Mouse (Mus musculus): ENCODE data around the gene Wnt9a. TPM values are rescaled to one million over a fixed set of nuclear protein-coding genes. Genes with fewer than 3 reads are reported as not detected.

Wnt9a gene
- polyA plus RNA-seq, 1 experiment from 2014 or later: 1.6 TPM

DNA sequence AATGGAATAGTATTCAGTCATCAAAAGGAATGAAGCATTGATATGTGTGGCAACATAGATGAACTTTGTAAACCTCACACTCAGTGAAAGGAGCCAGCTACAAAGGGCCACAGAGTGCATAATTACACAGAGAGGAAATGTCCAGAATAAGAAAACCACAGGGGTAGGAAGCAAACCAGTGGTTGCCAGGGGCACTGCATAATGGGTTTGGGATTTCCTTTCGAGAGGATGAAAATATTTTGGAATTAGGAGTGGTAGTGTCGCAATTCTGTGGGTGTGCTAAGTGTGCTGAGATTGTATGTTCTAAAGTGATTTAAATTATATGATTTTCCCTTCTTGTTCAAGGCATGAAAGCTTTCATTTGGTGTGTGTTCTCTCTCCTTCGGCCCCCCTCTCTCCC lies 32.5 kb upstream of the Wnt9a start:
- Histone ChIP-seq H3K4me1 (ENCODE audit: insufficient read depth, low read length) (no peaks in the 10 kb centered on the region), H3K4me3 (ENCODE audit: low read length) (no peak overlapping the region), H3K4me2 (replicated peaks; ENCODE audit: low read depth, low read length) (no peak overlapping the region), H3K27ac (ENCODE audit: low read length) (no peak overlapping the region), H3K9me3 (ENCODE audit: low read length) (no peaks in the 10 kb centered on the region), H3K9ac (replicated peaks; ENCODE audit: low read length) (no peak overlapping the region), H3K27me3 (ENCODE audit: insufficient read depth, low read length) (no peaks in the 10 kb centered on the region; the same call in 1 of the 2 replicates), H3K36me3 (ENCODE audit: insufficient read depth, low read length) (no peaks in the 10 kb centered on the region)
- ATAC-seq (ENCODE audit: low FRiP score, low TSS enrichment): no peak
- 84% methylated on average over 3 of the region's 3 CpGs for WGBS

DNA sequence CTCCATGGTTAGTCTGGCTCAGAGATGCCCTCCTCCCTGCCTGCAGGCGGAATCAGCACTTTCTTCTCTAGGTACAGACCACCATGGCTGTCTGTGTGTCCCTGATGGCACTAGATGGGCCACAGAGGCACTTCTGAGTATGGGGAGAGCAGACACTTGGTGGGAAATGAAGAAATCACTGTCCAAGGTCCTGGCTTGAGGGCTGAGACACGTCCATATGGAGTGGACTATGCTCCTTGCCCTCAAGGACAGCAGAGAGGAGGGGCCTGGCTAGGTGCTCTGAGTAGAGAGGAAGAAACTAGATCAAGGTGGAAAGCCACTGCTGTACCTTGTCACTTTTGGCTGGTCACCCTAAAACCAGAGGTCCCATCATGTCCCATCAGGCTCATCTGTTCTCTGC lies 29.9 kb upstream of the Wnt9a start:
- WGBS: 30% methylated on average over 2 of the region's 2 CpGs
- H3K9ac ChIP-seq (replicated peaks; ENCODE audit: low read length): no peak overlapping the region
- no peak overlapping the region for H3K27ac ChIP-seq (ENCODE audit: low read length)
- no peak overlapping the region for H3K4me2 ChIP-seq (replicated peaks; ENCODE audit: low read depth, low read length)
- no peak overlapping the region for H3K4me3 ChIP-seq (ENCODE audit: low read length)
- no peaks in the 10 kb centered on the region for H3K4me1 ChIP-seq (ENCODE audit: insufficient read depth, low read length)
- no peak for ATAC-seq (ENCODE audit: low FRiP score, low TSS enrichment)
- H3K9me3 ChIP-seq (ENCODE audit: low read length): no peaks in the 10 kb centered on the region
- H3K27me3 ChIP-seq (ENCODE audit: insufficient read depth, low read length): no peaks in the 10 kb centered on the region; the same call in 1 of the 2 replicates
- no peaks in the 10 kb centered on the region for H3K36me3 ChIP-seq (ENCODE audit: insufficient read depth, low read length)

DNA sequence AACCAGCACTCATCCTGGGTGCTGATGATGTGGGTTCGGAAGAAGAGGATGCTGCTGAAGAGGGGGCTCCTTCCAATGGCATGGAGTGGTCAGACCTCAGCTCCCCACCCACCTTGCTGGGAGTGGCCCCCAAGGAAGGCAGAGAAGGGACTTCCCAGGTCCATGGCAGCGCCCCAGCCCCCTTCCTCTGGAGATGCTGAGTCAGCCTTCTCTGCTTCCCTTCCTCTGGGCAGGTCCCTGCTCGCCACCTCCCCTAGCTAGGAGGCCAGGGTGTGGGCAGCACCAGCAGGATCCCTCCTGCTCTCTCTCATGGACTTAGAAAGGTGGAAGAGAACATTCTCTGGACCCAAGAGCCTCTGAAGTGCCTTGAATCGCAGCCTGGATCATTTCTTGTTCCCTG lies 28.7 kb upstream of the Wnt9a start:
- no peak for ATAC-seq (ENCODE audit: low FRiP score, low TSS enrichment)
- Histone ChIP-seq H3K4me3 (ENCODE audit: low read length) (no peak overlapping the region), H3K27ac (ENCODE audit: low read length) (no peak overlapping the region), H3K27me3 (ENCODE audit: insufficient read depth, low read length) (peaks cover 4% of the 10 kb centered on the region; the same call in 1 of the 2 replicates), H3K9ac (replicated peaks; ENCODE audit: low read length) (no peak overlapping the region), H3K36me3 (ENCODE audit: insufficient read depth, low read length) (no peaks in the 10 kb centered on the region), H3K4me2 (replicated peaks; ENCODE audit: low read depth, low read length) (no peak overlapping the region), H3K4me1 (ENCODE audit: insufficient read depth, low read length) (no peaks in the 10 kb centered on the region), H3K9me3 (ENCODE audit: low read length) (no peaks in the 10 kb centered on the region)
- 68% methylated on average over 4 of the region's 4 CpGs for WGBS

DNA sequence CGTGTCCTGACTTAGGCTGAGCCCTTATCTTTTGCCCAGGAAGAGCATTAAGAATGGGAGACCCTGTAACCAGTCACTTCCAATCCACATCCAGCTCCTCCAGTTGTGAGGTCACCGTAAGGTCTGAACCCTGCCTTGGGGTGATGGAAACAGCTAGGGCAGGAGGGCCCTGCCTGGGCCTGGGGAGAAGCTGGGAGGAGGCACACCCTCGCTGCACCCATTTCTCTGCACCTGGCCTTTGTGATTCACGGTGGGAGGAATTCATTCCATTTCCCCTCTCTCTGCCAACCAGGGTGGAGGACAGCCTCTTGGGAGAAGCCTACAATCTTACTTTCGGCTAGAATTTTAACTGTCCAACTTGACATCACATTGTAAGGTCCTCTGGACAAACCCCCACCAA lies 24.6 kb upstream of the Wnt9a start:
- Histone ChIP-seq H3K9ac (replicated peaks; ENCODE audit: low read length) (no peak overlapping the region), H3K4me2 (replicated peaks; ENCODE audit: low read depth, low read length) (no peak overlapping the region), H3K36me3 (ENCODE audit: insufficient read depth, low read length) (no peaks in the 10 kb centered on the region), H3K27me3 (ENCODE audit: insufficient read depth, low read length) (peaks cover 29% of the 10 kb centered on the region), H3K4me1 (ENCODE audit: insufficient read depth, low read length) (no peaks in the 10 kb centered on the region), H3K4me3 (ENCODE audit: low read length) (no peak overlapping the region), H3K27ac (ENCODE audit: low read length) (no peak overlapping the region), H3K9me3 (ENCODE audit: low read length) (no peaks in the 10 kb centered on the region)
- 72% methylated on average over 5 of the region's 5 CpGs for WGBS
- no peak for ATAC-seq (ENCODE audit: low FRiP score, low TSS enrichment)

DNA sequence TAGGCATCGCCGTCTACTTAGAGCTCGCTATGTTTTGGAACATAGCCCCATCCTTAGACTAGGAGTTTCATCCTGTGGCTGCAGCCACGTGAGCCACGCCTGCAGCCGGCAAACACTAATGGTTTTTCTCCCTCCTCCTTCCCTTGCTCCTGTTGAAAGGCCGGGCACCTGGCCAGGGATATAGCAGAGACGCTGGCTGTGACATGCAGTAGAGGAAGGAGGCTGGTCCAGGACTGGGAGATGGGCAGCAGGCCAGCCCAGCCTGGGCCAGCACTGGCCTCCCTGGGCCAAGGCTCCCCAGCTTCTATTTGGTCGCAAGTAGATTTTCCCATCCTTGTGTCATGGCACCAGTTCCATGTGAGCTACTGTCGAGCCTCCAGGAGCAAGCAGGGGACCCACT lies 23.8 kb upstream of the Wnt9a start:
- H3K36me3 ChIP-seq (ENCODE audit: insufficient read depth, low read length): no peaks in the 10 kb centered on the region
- H3K27me3 ChIP-seq (ENCODE audit: insufficient read depth, low read length): peaks cover 37% of the 10 kb centered on the region
- no peak overlapping the region for H3K4me3 ChIP-seq (ENCODE audit: low read length)
- H3K4me1 ChIP-seq (ENCODE audit: insufficient read depth, low read length): no peaks in the 10 kb centered on the region
- no peak overlapping the region for H3K4me2 ChIP-seq (replicated peaks; ENCODE audit: low read depth, low read length)
- no peaks in the 10 kb centered on the region for H3K9me3 ChIP-seq (ENCODE audit: low read length)
- ATAC-seq (ENCODE audit: low FRiP score, low TSS enrichment): no peak
- H3K27ac ChIP-seq (ENCODE audit: low read length): no peak overlapping the region
- H3K9ac ChIP-seq (replicated peaks; ENCODE audit: low read length): no peak overlapping the region
- 68% methylated on average over 10 of the region's 10 CpGs for WGBS

DNA sequence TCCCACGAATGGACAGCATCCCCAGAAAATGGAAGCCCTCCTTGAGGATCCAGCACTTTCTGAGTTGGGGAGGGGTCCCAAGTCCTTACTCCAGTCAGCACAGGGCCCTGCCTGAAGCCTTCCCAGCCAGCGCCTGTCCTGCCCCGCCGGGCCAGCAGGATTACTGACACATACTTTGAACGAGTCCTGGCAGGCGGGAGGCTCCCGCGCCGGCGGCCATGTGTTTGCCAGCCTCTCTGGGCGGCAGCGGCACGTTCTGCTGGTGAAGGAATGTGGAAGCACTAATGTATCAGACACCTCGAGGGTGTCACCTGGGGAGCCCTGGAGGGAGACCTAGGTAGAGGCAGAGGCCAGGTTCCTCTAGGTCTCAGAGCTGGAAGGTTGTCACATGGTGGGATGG lies 22.6 kb upstream of the Wnt9a start:
- Histone ChIP-seq H3K9ac (replicated peaks; ENCODE audit: low read length) (no peak overlapping the region), H3K27ac (ENCODE audit: low read length) (no peak overlapping the region), H3K4me2 (replicated peaks; ENCODE audit: low read depth, low read length) (no peak overlapping the region), H3K4me1 (ENCODE audit: insufficient read depth, low read length) (0 out of 2 replicates have a peak, but pooled peaks cover 3% of the 10 kb centered on the region), H3K4me3 (ENCODE audit: low read length) (no peak overlapping the region), H3K27me3 (ENCODE audit: insufficient read depth, low read length) (peaks cover 49% of the 10 kb centered on the region), H3K9me3 (ENCODE audit: low read length) (no peaks in the 10 kb centered on the region), H3K36me3 (ENCODE audit: insufficient read depth, low read length) (no peaks in the 10 kb centered on the region)
- ATAC-seq (ENCODE audit: low FRiP score, low TSS enrichment): no peak
- 38% methylated on average over 14 of the region's 14 CpGs for WGBS

DNA sequence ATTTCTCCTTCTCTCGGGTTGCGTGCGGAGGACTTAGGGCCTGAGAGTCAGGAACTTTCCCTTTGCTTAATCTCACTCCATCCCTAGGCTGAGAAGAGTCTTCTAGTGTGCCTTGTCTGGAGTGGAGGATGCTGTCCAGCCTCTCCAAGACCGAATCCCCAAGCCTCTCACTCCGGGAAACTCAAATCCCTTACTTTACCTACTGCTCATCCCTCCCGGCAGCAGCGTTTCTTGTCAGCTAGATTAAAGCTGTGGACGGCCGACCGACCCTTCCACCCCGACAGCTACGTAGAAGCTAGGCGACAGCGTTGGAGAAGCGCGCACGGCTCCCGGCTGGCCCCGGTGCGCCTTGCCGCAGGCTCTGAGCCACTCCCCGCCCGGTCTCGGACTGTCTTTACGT lies 17.0 kb upstream of the Wnt9a start:
- Histone ChIP-seq H3K9ac (replicated peaks; ENCODE audit: low read length) (no peak overlapping the region), H3K27me3 (ENCODE audit: insufficient read depth, low read length) (peaks cover 88% of the 10 kb centered on the region), H3K4me3 (ENCODE audit: low read length) (no peak overlapping the region), H3K4me1 (ENCODE audit: insufficient read depth, low read length) (peaks cover 9% of the 10 kb centered on the region; the same call in 1 of the 2 replicates), H3K27ac (ENCODE audit: low read length) (no peak overlapping the region), H3K36me3 (ENCODE audit: insufficient read depth, low read length) (no peaks in the 10 kb centered on the region), H3K9me3 (ENCODE audit: low read length) (no peaks in the 10 kb centered on the region), H3K4me2 (replicated peaks; ENCODE audit: low read depth, low read length) (no peak overlapping the region)
- under 1% methylated on average over 25 of the region's 25 CpGs for WGBS
- ATAC-seq (ENCODE audit: low FRiP score, low TSS enrichment): no peak

DNA sequence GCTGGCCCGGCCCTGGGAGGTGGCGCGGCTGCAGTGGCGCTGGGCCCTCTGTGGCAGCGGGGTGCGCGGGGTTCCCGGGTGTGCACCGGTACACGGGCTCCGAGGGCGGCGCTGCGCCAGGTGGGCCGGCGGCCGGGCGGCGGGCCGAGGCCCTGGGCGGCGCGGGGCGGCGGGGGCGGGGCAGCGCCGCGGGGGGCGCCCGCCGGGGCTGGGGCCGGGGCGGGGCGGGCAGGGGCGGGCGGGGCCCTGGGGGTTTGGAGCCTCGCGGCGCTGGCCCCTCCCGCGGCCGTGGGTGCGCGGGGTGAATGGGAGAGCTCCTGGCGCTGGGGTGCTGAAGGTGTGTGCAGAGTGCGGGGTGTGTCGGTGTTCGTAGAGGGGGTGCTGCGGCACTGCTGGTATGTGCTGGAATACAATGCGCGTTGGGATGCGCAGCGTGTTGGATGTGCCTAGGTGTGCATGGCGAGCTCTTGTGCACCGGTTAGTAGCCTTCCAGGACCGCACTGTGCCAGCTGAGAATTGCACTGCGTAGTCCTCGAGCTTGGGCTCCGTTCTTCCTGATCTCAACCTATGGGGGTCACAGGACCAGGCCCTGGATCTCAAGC lies 15.9 kb upstream of the Wnt9a start, which contains the start of gene Wnt3a:
Gene Wnt3a (minus strand): TSS at position 51 of the 602 bp plus-strand sequence.
- Histone ChIP-seq H3K36me3 (ENCODE audit: insufficient read depth, low read length) (no peaks in the 10 kb centered on the region), H3K4me2 (replicated peaks; ENCODE audit: low read depth, low read length) (peak within 1 kb of the TSS; percentile 54), H3K4me1 (ENCODE audit: insufficient read depth, low read length) (peaks cover 9% of the 10 kb centered on the region; the same call in 1 of the 2 replicates), H3K27ac (ENCODE audit: low read length) (no peak within 1 kb of the TSS), H3K9ac (replicated peaks; ENCODE audit: low read length) (no peak within 1 kb of the TSS), H3K27me3 (ENCODE audit: insufficient read depth, low read length) (peaks cover 83% of the 10 kb centered on the region), H3K9me3 (ENCODE audit: low read length) (no peaks in the 10 kb centered on the region), H3K4me3 (ENCODE audit: low read length) (peak within 1 kb of the TSS; percentile 39)
- 1% methylated on average over 26 of the region's 60 CpGs for WGBS
- ATAC-seq (ENCODE audit: low FRiP score, low TSS enrichment): no peak

DNA sequence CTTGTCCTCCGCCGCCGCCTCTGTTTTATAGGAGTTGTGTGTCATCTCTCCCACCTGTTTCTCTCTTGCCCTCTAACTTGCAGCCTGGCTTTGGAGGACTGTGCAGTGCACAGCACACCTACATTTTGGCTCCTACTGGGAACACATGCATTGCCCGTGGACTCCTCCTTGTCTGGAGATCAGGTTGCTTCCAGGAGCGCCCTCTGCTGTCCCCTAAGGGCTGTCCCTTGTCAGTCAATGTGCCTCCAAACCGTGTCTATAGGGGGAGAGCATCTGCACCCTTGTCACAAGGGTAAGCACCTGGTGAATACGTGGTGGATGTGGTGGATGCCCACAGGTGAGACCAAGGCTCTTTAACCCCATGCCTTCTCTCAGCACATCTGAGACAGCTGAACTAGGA lies 13.1 kb upstream of the Wnt9a start:
- H3K27ac ChIP-seq (ENCODE audit: low read length): no peak overlapping the region
- no peak overlapping the region for H3K9ac ChIP-seq (replicated peaks; ENCODE audit: low read length)
- 31% methylated on average over 7 of the region's 7 CpGs for WGBS
- 0 out of 2 replicates have a peak, but pooled peaks have one; percentile 46 for ATAC-seq (ENCODE audit: low FRiP score, low TSS enrichment)
- no peaks in the 10 kb centered on the region for H3K36me3 ChIP-seq (ENCODE audit: insufficient read depth, low read length)
- H3K4me1 ChIP-seq (ENCODE audit: insufficient read depth, low read length): peaks cover 9% of the 10 kb centered on the region; the same call in 1 of the 2 replicates
- peaks cover 63% of the 10 kb centered on the region for H3K27me3 ChIP-seq (ENCODE audit: insufficient read depth, low read length)
- H3K9me3 ChIP-seq (ENCODE audit: low read length): no peaks in the 10 kb centered on the region
- H3K4me2 ChIP-seq (replicated peaks; ENCODE audit: low read depth, low read length): no peak overlapping the region
- H3K4me3 ChIP-seq (ENCODE audit: low read length): no peak overlapping the region

DNA sequence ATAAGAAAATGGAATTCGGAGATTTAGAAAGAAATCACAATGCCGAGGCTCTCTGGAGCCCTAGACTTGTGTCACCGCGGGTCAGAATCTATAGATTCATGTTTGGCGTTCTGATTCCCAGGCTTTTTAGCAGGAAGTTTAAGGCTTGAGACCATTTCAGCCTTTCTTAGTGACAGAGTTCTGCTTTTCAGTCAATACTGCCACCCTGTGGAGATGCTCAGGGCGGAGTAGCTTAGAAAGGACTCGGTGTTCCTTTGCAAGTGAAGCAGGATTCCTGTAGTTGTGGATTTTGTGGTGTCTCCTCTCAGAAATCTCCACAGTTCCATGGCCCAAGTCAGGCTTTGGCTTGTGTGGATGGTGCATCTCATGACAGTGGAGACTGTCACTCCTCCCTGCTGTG lies 8.8 kb upstream of the Wnt9a start:
- ATAC-seq (ENCODE audit: low FRiP score, low TSS enrichment): no peak
- Histone ChIP-seq H3K4me3 (ENCODE audit: low read length) (no peak overlapping the region), H3K9ac (replicated peaks; ENCODE audit: low read length) (no peak overlapping the region), H3K4me2 (replicated peaks; ENCODE audit: low read depth, low read length) (no peak overlapping the region), H3K9me3 (ENCODE audit: low read length) (no peaks in the 10 kb centered on the region), H3K27me3 (ENCODE audit: insufficient read depth, low read length) (peaks cover 32% of the 10 kb centered on the region), H3K36me3 (ENCODE audit: insufficient read depth, low read length) (no peaks in the 10 kb centered on the region), H3K4me1 (ENCODE audit: insufficient read depth, low read length) (no peaks in the 10 kb centered on the region), H3K27ac (ENCODE audit: low read length) (no peak overlapping the region)
- 24% methylated on average over 7 of the region's 7 CpGs for WGBS

Data from kidney, embryonic 16.5 days (tissue).